Mouse (Mus musculus): ENCODE measurements at regions not wholly inside any gene's neighbourhood (a gene's known extent, or its start where the extent isn't known, plus 50 kb on each side); places are given as distances from the start of the nearest gene placed in this dataset.

GRCm38 (mm10) chr4:70160525-70161224 is 249.6 kb downstream of the Cdk5rap2 start:
- DNase-seq (ENCODE audit: low spot score) = no peak

DNA sequence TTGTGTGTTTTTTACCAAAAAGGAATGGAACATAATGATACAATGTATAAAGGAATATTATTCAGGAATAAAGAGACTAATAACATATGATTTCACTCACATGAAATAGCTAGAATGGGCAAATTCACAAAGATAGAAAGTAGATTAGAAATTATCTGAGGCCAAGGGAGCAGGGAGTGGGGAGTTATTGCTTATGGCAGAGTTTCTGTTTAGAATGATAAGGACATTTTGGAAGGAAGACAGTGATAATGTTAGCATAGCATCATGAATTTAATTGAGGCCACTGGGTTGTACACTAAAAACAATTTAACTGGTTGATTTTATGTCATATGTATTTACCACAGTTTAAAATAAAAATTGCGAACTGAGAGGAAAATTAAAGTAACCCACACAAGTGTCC is 250.2 kb downstream of the Cdk5rap2 start:
- DNase-seq (ENCODE audit: low spot score) = no peak

DNA sequence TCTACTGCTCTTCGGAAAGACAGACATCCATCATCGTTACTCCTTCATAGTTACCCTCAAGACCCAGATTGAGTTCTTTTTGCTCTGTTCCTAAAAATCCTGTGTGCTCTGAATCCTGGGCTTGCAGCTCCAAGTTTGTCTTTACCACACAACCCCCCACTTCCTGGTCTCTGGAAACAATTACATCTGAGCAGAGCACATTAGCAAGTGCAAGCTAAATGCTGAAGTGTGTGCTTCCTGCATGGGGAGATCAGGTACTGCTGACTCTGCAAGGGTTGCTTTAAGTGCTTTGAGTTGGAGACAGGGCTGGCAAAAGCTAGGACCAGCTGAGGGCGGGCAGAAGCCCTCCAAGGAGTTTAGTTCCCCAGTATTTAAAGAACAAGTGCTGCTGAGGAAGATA is 257.1 kb downstream of the Cdk5rap2 start:
- peak; percentile 7 for DNase-seq (ENCODE audit: low spot score)

DNA sequence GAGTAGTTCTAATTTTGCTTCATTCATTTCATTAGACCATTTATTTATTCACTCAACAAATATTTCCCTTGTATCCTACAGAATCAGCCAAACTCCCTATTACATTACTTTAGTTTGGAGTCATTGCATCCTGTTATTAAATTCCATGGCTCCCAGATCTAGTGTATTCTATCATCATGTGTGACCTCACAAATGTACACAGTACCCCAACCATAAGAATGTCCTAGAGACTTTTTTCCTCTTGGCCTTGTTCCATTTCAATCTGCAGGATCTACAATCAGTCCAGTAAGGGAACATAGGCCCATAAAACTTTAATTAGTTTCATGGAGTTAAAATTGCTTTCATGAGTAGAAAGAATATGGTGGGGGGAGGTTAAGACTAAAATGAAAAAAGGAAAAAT is 301.2 kb downstream of the Cdk5rap2 start:
- DNase-seq (ENCODE audit: low spot score) = no peak

GRCm38 (mm10) chr4:70105776-70106175 is 304.5 kb downstream of the Cdk5rap2 start:
- no peak for DNase-seq (ENCODE audit: low spot score)

DNA sequence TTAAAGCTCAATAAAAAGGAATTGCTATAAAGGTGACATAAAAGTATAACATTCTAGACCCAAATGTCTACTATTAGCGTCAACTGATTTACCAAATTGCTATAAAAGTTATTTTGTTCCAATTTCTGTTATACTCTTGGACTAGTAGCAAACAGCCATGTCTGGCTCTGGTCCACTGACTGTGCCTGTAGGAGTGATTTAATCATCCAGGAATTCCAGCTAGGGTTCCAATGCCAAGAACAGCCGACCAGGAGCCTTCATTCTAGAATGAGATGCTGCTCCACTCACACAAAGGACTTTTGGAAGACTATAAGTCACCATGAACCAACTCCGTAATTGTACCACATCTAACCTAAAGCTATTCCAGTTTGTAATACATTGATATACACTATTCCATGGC is 312.9 kb downstream of the Cdk5rap2 start:
- no peak for DNase-seq (ENCODE audit: low spot score)

DNA sequence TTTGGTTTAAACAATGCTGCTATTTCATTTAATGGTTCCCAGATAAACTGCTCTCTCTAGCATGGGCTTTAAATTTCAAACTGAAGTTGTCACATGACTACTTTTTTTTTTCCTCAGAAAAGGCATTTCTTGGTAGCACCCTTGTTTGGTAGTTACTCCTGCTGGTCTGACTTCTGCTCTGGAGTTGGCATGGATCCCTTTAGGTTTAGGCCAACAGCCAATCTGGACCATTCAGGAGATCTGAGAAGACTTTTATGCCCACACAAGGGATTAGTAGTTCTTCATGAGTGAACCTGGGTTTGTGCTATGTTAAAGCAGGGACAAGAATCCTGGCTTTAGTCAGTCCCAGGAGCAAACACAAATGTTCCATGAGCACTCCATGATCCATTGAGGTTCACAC is 332.0 kb downstream of the Cdk5rap2 start:
- no peak for DNase-seq (ENCODE audit: low spot score)

DNA sequence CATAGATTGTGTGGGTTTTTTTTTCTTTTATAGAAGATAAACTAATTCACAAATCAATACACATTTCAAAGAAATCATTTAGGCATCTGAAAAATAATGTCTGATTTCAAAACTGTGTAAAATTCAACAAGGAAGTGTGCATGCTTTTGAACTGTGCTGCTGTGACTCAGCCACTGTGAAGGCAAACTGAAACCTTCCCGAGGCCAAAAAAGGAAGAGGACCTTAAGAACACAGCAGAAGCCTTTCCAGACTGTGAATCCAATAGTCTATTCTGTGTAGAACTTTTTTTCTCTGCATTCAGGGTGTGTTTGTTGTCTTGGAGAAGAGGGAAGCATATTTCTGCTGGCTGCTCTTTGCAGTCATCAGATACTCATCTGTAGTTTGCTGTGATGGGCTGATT is 347.7 kb downstream of the Cdk5rap2 start:
- no peak for DNase-seq (ENCODE audit: low spot score)

DNA sequence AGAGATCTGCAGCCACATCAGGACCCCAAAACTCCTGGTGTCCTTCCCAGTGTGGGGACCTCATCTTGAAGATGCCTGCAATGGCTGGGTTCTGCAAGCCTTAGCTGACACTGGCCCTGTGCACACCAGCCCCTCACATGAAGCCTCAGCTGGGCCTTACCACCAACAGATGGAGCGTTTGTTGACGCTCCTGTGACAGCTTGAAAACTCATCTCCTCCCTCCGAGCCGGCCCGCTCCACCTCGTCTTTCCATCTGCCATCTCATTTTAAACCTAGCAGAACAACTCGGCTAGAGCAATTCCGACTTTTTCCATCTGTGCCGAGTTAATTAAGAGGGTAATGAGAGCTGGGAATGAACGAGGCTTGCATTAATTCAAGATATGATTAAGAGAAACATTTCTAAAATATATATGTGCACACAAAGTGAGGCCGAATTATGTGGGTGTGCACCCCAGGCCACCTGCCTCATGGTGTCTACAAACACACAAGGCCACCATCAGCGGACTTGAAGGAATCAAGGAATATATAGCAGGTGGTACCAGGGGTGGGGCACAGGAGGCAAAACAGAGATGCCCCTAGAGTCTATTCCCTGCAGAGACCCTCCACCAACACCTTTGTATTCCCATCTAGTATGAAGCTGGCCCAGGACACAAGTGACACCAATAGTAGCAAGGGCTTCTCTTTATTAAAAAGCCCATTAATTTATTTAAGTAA is 351.3 kb downstream of the Cdk5rap2 start:
- DNase-seq (ENCODE audit: low spot score) = no peak

DNA sequence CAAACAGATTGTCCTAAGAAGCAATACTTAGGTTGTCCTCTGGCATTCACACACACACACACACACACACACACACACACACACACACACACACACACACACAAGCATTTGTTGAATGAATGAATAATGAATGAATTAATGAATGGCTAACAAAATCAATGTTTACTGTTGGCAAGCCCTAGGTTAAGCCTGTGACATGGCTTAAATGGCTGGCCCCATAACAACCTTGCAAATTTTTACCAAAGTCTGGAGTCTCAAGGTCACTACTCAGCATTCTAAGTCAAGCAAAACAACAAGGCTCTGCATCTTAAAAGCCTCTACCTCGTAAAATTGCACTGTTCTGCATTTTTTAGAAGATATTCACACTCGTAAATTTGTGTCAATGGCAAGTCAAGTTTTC is 357.1 kb downstream of the Cdk5rap2 start:
- no peak for DNase-seq (ENCODE audit: low spot score)

- DNase-seq (ENCODE audit: low spot score) = no peak
These were observed 372.0 kb downstream of the Cdk5rap2 start for GRCm38 (mm10) chr4:70038241-70038640.

DNA sequence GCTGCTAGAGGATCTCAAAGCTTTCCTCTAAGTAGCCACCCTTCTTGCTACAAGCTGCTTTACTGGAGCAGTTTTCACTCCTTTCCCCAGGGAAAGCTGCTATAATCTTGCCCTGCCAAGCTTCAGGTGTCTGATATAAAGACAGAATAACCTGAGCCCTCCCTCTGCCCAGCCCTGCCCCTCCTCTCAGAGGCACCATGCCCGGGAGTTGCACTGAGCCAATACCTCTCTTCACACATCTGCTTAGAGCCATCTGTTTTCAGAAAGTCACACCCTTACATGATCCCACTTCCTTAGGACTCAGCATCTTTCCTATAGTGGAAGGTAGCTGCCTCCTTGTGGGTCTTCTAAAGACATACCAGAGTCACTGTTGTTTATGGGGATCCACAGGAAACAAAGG is 374.3 kb downstream of the Cdk5rap2 start:
- DNase-seq (ENCODE audit: low spot score) = no peak

DNA sequence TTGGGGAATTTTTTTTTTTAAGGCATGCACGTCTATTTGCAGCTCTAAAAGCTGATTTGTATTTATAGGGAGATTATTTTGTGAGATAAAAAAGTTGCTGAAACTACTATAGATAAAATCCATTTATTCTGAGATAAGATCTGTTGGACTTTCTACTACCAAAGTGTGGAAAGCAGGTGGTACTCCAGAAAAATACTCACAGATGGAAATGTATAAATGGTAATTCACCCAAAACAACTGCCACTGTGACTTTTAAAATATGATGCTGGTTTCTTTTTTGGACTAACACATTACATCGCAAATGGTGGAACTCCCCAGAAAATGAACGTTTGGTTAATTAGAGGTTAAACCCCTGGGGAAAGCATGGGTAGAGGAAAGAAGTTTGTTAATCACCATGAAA is 377.7 kb downstream of the Cdk5rap2 start:
- no peak for DNase-seq (ENCODE audit: low spot score)

DNA sequence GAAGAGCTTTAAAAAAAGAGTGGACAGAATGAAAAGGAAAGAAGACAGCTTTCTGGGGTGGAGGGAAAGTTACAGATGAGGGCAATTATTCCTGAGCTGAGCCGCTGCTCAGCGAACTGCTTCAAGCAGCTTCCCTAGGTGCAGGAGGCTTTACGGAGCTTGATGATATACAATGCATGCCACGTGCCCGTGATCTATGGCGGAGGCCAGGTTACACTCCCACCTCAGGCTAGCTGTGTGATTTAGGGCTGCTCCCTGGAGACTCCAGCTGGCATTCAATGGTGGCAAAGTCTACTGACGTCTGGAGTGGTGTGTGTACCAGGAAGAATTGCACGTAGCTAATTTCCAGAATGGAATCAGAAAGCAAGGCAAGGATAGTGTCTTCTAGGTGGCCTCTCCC is 383.4 kb downstream of the Cdk5rap2 start:
- no peak for DNase-seq (ENCODE audit: low spot score)

GRCm38 (mm10) chr4:70024838-70025376 is 385.3 kb downstream of the Cdk5rap2 start:
- no peak for DNase-seq (ENCODE audit: low spot score)

DNA sequence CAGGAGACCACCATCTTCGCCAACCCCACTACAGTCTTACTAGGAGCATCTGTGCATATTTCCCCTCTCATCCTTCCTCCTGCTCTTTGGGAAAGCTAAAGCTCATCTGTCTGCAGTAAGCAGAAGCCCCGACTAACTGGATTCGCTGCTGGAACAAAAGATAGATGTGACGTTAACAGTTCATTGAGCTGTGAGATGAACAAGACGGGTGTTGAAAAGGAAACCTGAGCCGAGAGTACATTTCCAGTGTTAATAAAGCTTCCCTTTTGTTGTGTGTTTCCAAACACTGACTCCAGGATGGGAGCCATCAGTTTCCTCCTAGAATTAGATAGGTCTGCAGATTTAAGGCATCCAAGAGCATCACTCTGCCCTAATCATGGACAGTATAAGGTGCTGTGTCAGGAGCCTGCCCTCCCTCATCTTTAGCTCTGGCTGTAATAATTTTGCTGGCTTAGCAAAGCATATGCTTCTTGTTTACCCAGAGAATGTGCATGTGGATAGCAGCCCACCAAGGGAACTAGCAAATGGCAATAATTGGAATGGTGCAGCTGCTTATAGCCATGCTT is 389.3 kb downstream of the Cdk5rap2 start:
- DNase-seq (ENCODE audit: low spot score) = no peak

DNA sequence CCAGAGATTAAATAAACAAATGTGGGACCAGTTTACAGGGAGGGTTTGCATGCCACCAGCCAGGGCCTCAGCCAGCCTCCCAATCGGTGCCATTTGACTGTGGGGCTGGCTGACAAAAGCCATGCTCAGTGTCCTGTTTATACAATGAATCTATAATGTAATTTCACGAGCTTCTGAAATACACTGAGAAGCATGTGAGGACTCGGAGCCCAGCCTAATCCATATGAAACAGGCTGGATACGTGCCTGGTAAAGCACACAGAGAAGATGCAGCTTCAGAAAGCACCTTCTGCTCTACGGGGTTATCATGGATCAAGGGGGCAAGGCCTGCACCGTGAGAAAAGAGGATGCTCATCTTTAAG is 398.0 kb downstream of the Cdk5rap2 start:
- DNase-seq (ENCODE audit: low spot score) = no peak

DNA sequence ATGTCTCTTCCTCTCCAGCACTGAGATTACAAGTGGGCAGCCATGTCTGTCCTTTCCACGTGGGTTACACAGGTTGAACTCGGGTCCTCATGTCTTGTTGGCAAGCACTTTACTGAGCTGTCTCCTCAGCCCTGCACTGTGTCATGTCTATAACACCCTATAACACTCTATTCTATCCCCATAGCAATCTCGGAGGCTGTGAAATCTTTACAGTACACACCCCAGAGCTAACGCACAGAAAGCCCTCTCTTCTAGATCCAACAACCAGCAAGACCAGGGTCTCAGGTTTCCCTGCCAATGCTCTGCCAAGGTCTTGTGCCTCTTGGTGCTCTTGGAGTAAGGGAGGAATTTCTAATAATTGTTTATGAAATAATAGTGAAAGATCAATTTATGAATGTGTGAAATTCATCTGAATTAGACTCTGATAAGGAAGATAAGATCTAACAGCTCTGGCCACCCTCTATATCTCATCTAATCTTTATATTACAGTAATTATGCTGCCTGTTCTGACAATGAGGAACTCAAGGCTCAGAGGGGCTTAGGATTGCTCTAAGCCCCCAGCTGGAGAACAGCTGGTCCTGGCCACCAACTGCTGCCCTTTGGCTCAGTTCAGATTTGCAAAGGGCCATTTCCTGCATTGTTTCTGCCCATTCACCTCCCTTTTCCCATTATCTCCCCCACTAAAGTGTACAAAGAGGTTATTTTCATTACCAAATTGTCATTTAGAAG is 398.6 kb downstream of the Cdk5rap2 start:
- no peak for DNase-seq (ENCODE audit: low spot score)

- DNase-seq (ENCODE audit: low spot score) = no peak
These were observed 399.8 kb downstream of the Cdk5rap2 start for GRCm38 (mm10) chr4:70010466-70010865.

DNA sequence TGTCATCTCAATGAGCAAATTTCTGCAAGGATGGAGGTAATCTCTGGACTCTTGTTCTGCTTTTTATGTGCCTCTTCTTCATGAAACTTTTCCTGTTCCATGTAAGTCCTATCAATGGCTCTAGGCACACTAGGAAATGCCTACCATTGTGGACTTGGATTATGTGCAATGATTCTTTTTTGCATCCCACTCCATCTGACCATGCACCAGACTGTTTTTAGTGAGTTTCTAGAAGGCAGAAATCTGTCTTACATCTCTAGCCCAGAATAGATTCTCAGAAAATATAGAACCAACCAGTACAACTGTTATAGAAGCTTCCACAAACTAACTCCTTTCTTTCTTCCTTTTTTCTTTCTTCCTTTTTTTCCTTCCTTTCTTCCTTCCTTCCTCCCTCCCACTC is 405.3 kb downstream of the Cdk5rap2 start:
- DNase-seq (ENCODE audit: low spot score) = no peak

DNA sequence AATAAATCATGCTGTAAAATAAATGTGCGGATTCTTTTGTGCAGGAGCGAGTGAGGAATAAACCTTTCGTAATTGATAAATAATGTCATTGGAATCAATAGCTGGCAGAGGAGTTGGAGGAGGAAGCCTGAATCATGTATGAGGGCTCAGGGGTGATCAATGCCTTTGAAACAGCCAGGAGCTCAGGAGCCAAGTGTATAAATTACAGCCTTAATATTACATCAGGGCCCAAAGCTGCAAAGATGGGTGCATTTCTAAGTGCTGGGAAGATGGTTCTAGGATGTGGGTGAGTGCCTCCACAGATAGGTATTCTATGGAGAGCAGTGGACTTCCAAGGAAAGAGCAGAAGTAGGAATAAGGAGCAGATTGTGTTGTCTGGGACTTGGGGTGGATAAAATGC is 417.0 kb downstream of the Cdk5rap2 start:
- no peak for DNase-seq (ENCODE audit: low spot score)

GRCm38 (mm10) chr4:69974208-69974607 is 436.0 kb downstream of the Cdk5rap2 start:
- DNase-seq (ENCODE audit: low spot score) = no peak

GRCm38 (mm10) chr4:69973566-69973965 is 436.7 kb downstream of the Cdk5rap2 start:
- DNase-seq (ENCODE audit: low spot score) = no peak
